Mouse (Mus musculus): ENCODE measurements around the gene Grm4.
"Not testable (repeated sequence)": the region's sequence is repeated elsewhere in the genome, so short reads cannot be mapped to it uniquely, and the experiment has no call there.

The Grm4 gene

DNA sequence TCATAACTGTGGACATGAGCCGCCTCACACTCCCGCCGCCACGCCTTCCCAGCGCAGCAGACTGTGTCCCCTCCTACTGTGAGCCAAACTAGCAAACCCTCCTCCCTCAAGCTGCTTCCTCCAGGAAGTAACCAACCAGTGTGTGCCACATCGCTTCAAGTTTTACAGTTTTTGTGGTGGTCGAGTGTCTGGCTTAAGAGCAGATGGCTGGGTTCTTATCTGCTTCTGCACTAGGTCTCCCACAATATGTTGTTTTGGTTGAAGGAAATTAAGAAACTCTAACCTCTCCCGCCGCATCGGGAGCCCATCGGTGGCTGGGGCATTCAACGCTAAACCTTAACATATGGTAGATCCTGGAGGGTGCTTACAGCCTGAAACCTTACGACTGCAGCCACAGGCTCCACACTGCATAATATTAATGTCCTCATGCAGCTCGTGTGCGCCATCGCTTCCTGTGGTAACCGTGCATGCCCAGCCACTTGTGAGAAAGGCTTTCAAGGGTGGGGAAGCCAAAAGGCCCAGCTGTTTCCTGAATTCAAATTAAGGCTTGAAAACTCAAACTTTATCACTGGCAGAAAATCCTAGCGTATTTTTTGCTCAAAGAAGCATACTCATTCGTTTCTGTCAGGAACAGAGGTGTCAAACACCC is 115.7 kb downstream of the Grm4 start:
- CTCF ChIA-PET, result no interaction called here

DNA sequence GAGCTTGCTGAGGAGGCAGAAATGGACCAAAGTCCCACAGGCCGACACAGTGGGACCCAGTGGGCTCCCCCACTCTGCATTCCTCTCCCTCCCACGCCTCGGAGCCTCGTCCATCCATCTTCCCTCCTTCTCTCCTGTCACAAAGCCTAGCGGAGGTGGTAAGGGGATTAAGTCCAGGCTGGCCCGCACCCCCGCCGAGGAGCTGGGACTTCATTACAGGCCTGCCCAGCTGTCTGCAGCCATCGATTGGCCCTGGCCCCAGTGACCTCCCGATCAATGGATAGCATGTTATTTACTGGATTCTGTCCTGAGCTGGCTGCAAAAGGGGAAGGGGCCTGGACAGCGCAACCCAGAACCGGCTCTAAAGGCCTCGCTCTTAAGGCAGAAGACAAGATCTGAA is 120.0 kb downstream of the Grm4 start:
- CTCF ChIA-PET, result no interaction called here

DNA sequence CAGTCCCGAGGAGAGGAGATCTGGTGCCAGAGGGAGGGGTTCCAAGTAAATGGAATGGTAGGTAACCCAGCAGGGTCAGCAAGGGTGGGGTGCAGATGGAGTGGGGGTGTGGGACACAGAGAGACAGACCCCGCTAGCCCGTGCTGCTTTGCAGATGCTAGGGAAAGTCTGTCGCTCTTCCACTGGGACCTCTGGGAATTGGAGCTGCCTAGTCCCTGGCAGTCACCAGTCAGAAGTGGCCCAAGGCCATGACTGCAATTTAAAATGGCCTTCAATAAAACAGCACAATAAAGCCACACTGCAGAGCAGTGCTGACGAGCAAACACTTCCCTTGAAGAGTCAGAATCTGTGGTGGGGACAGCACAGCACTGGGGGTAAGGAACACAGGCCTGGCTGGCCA is 127.3 kb downstream of the Grm4 start:
- CTCF ChIA-PET, result interaction anchor here (0.7 kb wide), 1 partner anchor 102 kb away, joined by 5 read pairs; no protein-coding TSS in a partner anchor

DNA sequence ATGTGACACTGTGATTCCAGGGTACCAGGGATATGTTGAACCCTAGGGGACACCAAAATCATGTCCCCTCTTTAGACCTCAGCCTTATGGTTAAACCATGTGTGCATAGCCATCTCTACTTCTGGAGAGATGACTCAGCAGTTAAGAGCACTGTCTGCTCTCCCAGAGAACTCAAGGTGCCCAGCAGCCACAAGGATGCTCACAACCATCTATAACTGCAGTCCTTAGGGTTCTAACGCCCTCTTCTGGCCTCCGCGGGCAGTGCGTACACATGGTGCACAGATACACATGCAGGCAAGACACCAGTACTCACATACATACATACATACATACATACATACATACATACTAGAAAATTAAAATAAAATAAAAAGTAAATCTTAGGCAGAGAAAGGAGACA is 127.8 kb downstream of the Grm4 start:
- CTCF ChIA-PET, result interaction anchor here (0.7 kb wide), 1 partner anchor 101 kb away, joined by 5 read pairs; no protein-coding TSS in a partner anchor

DNA sequence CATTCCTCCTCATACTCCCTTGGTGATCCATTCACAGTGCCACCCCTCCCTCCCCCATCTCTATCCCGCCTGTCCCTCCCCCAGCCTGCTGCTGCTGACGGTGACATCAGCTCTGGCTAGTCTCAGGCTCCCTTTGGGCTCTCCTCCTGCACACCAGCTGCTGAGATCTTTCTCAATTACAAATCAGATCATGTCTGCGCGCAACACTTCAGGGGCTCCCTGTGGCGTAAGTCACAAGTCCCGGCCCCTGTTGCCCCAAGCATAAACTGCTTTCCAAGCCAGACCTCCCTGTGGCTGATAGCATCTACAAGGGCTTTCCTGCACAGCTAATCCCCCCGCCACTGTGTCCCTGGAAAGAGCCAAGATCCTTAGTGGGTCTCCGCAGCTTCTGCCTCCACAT is 128.3 kb downstream of the Grm4 start:
- CTCF ChIA-PET, result no interaction called here

DNA sequence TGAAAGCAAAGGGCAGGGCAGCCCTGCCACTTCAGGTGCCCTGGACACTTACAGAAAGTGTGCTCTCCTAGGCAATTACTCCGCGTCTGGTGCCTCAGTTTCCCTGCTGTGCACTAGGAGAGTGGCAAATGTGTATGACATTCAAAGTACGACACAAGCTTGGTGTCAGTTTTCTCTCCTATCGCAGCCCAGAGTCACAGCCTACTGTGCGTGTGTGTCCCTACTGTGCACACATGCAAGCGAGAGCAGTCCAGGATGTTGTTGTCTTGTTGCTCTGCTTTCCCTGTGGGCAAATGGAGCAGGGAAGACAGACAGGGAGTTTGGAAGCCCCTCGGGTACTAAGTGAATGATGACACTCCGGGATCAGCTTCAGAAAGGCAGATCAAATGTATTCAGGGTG is 131.2 kb downstream of the Grm4 start:
- CTCF ChIA-PET, result no interaction called here

DNA sequence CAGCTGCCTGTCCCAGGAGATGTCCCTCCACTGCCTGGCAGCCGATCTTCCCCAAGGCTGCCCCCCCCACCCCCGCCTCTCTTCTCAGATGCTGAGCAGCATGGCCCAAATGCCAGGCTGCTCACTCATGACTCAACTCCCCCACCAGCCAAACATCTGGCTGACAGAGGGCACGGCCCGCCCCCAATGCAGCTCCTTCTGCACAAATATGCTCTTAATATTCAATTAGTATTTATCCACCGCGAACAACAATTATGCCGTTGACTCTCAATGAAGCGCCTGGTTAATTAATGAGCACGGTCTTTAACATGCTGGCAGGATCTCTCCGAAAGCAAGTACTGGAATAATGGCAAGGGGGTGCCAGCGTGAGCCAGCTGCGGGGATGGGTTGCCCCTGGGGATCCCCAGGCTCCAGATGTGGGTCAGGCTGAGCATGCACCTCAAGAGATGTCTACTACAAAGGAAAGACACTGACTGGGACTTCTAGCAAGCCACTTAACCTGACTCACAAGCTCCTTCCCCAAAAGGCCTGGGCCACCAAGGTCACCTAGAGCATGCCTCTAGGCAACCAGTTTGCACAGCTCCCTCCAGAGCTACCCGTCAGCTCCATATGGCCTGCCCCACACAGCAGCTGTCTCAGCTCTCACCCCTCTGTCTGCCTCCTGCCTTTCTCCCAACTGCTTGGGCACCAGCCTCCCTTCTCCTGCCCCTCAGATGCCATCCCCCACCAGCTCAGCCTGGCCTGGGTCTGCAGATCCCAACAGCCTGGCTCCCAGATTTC is 131.8 kb downstream of the Grm4 start:
- CTCF ChIA-PET, result no interaction called here

DNA sequence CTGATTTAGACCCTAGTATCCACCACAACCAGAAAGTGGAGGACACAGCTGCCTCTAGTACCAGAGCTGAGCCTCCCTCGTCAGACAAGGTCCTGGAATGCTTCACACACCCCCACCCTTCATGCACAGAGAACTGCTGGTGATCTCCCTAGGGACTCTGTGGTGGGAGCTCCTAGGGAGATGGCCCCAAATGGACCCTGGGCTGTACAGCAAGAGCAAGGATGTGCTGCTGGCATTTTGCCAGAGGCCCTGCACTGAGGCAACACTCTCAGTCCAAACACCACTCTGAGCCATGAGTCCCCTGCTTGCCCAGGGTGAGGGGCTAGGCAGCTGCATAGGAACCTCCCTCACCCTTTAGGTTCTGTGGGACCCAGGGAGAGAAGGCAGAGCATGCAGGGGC is 134.8 kb downstream of the Grm4 start:
- CTCF ChIA-PET, result no interaction called here

DNA sequence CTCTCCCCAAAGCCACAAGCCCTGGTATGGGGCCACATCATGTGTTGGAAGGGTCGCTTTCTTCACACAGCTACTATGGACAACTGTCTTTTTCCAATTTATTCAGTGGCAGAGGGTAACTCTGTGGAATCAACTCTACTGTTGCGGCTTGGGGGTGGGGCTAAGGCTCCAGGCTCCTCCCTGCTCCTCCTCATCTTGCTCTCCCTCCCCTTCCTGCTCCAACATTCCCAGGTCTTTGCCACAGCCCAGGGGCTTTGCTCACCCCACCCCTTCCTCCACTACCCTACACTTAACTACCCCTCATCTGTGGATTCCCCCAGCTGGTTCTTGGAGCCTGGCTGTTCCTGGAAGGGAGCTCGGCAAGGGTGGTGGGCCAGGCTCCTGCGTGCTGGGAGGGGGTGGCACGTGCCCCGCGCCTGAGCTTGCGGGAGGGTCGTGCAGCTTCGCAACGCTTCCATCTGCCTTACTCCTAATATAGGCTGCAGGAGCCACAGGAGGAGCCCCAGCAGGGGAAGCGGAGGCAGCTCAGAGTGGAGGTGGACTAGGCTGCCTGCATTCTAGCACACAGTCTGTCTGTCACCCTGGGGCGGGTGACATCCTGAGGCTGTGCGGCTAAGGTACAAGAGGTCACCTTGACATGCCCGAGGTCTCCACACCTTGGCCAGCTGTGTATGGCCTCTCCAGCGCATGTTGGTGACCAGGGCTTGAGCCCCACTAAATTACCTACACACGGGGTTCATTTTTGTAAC is 135.5 kb downstream of the Grm4 start:
- CTCF ChIA-PET, result no interaction called here

DNA sequence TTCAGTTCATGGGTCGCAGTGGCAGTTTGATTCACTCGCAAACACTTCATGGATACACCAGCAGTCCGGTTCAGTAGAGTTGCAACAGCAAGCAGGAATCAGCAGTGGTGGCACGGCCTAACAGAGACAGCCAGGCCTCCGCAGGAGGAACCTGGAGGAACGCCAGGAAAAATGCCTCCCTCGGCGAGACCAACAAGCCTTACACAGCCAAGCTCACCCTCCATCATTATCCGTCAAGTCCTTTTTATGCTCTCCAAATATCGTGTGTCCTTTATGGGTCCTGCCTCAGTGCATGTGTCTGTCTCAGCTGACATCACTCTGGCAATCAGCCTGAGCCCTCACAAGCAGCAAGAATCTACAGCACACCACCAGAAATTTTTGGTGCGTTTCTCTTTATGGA is 138.3 kb downstream of the Grm4 start:
- CTCF ChIA-PET, result no interaction called here

DNA sequence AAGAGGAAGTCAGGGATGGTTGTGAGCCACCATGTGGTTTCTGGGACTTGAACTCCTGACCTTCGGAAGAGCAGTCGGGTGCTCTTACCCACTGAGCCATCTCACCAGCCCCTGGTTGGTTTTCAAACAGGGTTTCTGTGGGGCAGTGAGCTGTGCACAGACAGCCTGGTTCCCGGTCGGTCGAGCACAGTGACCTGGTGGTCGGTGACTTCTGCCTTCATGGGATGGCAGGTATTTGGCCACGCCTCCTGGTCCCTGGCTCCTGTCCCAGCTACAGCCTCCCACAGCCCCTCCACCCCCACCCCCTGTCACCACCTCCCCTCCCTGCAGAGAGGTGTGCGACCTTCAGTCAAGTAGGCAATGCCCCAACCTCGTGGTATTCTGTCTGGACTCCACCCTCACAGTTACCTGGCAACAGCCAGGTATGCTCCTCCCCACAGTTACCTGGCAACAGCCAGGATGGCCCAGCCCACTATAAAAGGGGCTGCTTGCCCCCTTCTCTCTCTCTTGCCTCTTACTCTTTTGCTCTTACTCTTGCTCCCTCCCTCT is 140.2 kb downstream of the Grm4 start:
- CTCF ChIA-PET, result not testable (repeated sequence)

DNA sequence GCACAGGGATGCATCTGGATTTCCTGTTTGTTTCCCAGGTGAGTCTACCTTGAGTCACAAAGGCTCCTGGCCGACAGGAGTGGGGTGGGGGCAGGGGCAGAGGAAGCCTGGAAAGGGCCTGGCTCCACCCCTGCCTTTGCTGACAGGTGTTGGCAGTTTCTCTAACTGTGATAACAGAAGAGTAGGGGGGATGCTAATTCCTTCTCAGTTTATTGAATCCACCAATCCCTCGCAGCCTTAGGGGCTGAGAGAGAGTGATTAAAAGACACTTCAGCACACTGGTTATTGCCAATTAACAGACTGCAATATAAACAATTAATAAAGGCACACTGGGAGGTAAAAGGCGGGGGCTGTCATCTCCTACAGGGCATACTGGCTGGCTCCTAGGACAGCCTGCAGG is 142.2 kb downstream of the Grm4 start:
- CTCF ChIA-PET, result no interaction called here

DNA sequence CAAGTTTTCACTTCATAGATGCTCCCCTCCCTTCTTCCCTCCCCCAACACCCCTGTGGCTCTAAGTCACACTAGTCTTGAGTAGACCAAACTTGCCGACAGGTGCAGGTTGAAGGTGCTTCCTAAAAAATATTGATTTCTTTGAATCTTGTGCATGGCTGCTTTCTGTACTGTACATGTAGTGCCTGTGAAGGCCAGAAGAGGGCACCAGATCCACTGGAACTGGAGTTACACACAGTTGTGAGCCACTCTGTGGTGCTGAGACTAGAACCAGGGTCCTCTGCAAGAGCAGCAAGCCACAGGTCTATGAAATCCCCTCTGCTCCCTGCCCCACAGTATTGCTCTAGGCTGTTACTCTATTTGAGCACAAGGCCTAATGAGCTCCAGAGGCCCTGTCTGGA is 144.1 kb downstream of the Grm4 start:
- CTCF ChIA-PET, result no interaction called here

DNA sequence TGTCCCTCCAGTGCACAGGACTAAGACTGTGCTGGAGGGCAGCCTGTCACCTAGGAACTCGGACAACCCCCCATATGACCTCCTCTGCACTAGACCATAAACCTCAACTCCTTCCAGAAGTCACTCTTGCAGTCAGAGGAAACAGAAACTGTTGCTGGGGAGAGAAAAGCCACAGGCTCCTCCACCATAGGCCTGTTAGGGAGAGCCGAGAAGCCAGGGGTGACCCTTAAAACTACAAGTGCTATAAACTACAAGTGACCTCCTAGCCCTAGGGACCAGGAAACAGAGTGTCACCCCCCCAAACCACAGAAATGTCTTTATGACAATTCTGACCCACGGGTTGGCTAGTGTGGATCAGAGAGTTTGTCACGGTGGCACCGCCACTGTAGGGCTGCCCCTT is 145.7 kb downstream of the Grm4 start:
- CTCF ChIA-PET, result no interaction called here

All from spleen, embryonic (tissue).